Mouse (Mus musculus): Measurements from ENCODE around the gene Rab4b. TPM values are rescaled to one million over a fixed set of nuclear protein-coding genes. Genes with fewer than 3 reads are reported as not detected.

Gene Rab4b
- polyA plus RNA-seq, 1 experiment, result 46.6 TPM

DNA sequence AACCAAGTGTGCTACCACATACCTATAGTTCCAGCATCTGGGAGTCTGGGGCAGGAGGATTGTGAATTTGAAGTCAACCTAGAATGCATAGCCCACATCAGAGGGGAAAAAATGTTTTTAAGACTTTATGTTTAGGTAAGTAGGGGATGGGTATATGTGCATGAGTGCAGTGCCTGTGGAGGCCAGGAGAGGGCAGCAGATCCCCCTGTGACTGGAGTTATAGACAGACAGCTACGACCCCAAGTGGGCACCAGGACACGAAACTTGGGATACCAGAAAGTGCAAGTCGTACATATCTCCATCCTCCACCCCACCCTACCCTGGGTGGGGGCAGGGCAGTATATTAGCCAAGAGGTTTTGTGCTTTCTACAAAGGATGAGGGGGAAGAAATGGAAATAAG, 6.3 kb upstream of the Rab4b start:
- no peak for TF ChIP-seq MYOG (IDR thresholded peaks at IDR 0.05; ENCODE audit: control insufficient read depth, extremely low read depth, insufficient read length)
- TF ChIP-seq MAX (IDR thresholded peaks at IDR 0.05), result no peak
- TF ChIP-seq FOSL1 (IDR thresholded peaks at IDR 0.05; ENCODE audit: insufficient read depth, low read length, poor library complexity, severe bottlenecking), result no peak
- no peak for TF ChIP-seq MYOD1 (IDR thresholded peaks at IDR 0.05; ENCODE audit: control insufficient read depth, insufficient read length, low read depth)
- no peak for TF ChIP-seq CEBPB (IDR thresholded peaks at IDR 0.05; ENCODE audit: low read depth)
- no peak for TF ChIP-seq CTCF (IDR thresholded peaks at IDR 0.05; ENCODE audit: control insufficient read depth, insufficient read depth, insufficient read length)
- TF ChIP-seq USF1 (IDR thresholded peaks at IDR 0.05; ENCODE audit: low read depth), result no peak
- no peak overlapping the region for H3ac ChIP-seq (ENCODE audit: control insufficient read depth, insufficient read length, low read depth)
- H3K36me3 ChIP-seq (ENCODE audit: control insufficient read depth, insufficient read depth), result peaks cover 51% of the 10 kb centered on the region
- H3K4me3 ChIP-seq (ENCODE audit: insufficient read depth, poor library complexity, severe bottlenecking), result no peak overlapping the region
- peaks cover 2% of the 10 kb centered on the region for H3K79me3 ChIP-seq (ENCODE audit: low read depth)
- H3K79me2 ChIP-seq (ENCODE audit: control insufficient read depth, insufficient read depth), result peaks cover 7% of the 10 kb centered on the region
- H3K27me3 ChIP-seq (ENCODE audit: control insufficient read depth, insufficient read depth, insufficient read length), result no peaks in the 10 kb centered on the region

DNA sequence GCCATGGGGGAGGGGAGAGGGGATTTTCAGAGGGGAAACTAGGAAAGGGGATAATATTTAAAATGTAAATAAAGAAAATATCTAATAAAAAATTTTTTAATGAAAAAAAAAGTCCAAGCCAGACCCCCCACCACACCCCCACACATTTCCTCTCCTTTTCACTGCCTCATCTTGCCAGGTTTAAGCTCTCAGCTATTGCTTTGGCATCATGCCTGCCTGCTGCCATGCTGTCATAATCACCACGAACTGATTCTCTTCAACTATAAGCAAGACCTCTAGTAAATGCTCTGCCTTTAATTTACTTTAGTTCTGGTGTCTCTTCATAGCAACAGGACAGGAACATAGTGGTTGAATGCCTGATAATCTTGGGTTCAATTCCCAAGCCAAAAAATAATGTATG, 3.8 kb upstream of the Rab4b start:
- Histone ChIP-seq H3K36me3 (ENCODE audit: control insufficient read depth, insufficient read depth) (peaks cover 31% of the 10 kb centered on the region), H3K27me3 (ENCODE audit: control insufficient read depth, insufficient read depth, insufficient read length) (no peaks in the 10 kb centered on the region), H3ac (ENCODE audit: control insufficient read depth, insufficient read length, low read depth) (no peak overlapping the region), H3K79me3 (ENCODE audit: low read depth) (no peaks in the 10 kb centered on the region), H3K4me3 (ENCODE audit: insufficient read depth, poor library complexity, severe bottlenecking) (no peak overlapping the region), H3K79me2 (ENCODE audit: control insufficient read depth, insufficient read depth) (no peaks in the 10 kb centered on the region)
- TF ChIP-seq MYOG (IDR thresholded peaks at IDR 0.05; ENCODE audit: control insufficient read depth, extremely low read depth, insufficient read length) (no peak), MYOD1 (IDR thresholded peaks at IDR 0.05; ENCODE audit: control insufficient read depth, insufficient read length, low read depth) (no peak), CTCF (IDR thresholded peaks at IDR 0.05; ENCODE audit: control insufficient read depth, insufficient read depth, insufficient read length) (no peak), MAX (IDR thresholded peaks at IDR 0.05) (no peak), FOSL1 (IDR thresholded peaks at IDR 0.05; ENCODE audit: insufficient read depth, low read length, poor library complexity, severe bottlenecking) (no peak), USF1 (IDR thresholded peaks at IDR 0.05; ENCODE audit: low read depth) (no peak), CEBPB (IDR thresholded peaks at IDR 0.05; ENCODE audit: low read depth) (no peak)

DNA sequence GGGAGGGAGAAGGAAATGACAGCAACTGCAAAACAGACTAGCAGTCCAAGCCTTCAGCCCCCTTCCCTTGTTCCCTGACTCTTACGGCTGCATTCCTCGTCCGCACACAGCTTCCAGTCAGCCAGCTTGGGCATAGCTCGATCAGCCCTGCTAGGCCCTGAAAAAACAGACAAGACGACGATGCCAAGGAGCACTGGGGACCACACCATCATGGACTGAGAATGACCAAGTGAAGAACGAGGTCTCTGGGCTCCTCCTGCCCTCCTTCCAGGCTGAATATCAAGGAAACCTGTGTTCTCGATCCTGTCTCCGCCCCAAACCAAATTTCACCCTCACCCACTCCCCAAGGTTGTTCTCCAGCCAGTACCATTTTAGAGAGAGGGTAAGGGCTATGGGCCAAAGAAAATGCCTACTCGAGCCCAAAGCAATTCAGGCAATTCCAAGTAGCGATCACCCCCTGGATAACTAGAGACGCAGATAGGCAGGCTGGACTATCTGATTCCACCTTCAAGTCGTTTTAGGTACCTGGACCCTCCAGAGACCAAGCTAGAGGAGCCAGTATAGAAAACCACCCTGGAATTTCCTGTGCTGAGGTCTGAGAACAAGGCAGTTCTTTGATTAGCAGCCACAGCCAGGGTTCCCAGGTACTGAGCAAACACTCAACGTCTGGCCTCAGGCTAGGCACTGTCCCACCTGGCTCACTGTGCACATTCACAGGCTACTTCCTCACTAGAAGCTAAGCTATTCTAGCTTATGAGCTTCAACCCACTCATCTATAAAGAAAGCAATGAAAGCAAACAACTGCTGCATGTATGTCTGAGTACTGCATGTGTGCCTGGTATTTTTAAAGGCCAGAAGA, 2.4 kb upstream of the Rab4b start, which contains the start of the genes Gm21983 and Mia:
TSS of gene Gm21983 (minus strand) at position 250 of the 859 bp plus-strand sequence.
TSS of gene Mia (minus strand) at position 321 of the 859 bp plus-strand sequence.
- Histone ChIP-seq H3K79me3 (ENCODE audit: low read depth) (no peaks in the 10 kb centered on the region), H3K4me3 (ENCODE audit: insufficient read depth, poor library complexity, severe bottlenecking) (no peak within 1 kb of the TSS), H3K27me3 (ENCODE audit: control insufficient read depth, insufficient read depth, insufficient read length) (no peaks in the 10 kb centered on the region), H3ac (ENCODE audit: control insufficient read depth, insufficient read length, low read depth) (no peak within 1 kb of the TSS), H3K36me3 (ENCODE audit: control insufficient read depth, insufficient read depth) (peaks cover 19% of the 10 kb centered on the region), H3K79me2 (ENCODE audit: control insufficient read depth, insufficient read depth) (no peaks in the 10 kb centered on the region)
- TF ChIP-seq FOSL1 (IDR thresholded peaks at IDR 0.05; ENCODE audit: insufficient read depth, low read length, poor library complexity, severe bottlenecking) (no peak), CTCF (IDR thresholded peaks at IDR 0.05; ENCODE audit: control insufficient read depth, insufficient read depth, insufficient read length) (no peak)

DNA sequence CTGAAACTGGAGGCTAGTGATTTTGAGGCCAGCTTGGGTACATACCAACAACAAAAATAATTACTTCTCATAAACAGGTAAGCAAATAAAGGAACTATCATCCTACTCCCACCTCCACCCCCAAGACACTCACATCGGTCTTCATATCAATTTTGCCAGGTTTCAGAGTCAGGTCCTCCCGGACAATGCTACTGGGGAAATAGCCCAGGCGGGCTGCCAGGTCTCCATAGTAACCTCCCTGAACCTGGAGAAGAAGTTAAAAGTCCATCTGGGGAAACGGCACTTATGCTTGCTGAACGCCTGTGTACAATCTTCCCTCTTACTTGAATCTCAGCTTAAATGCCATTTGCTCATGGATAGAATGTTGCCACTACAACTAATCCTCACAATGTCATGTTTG, 1.3 kb upstream of the Rab4b start:
- H3K4me3 ChIP-seq (ENCODE audit: insufficient read depth, poor library complexity, severe bottlenecking), result no peak overlapping the region
- H3K79me3 ChIP-seq (ENCODE audit: low read depth), result no peaks in the 10 kb centered on the region

DNA sequence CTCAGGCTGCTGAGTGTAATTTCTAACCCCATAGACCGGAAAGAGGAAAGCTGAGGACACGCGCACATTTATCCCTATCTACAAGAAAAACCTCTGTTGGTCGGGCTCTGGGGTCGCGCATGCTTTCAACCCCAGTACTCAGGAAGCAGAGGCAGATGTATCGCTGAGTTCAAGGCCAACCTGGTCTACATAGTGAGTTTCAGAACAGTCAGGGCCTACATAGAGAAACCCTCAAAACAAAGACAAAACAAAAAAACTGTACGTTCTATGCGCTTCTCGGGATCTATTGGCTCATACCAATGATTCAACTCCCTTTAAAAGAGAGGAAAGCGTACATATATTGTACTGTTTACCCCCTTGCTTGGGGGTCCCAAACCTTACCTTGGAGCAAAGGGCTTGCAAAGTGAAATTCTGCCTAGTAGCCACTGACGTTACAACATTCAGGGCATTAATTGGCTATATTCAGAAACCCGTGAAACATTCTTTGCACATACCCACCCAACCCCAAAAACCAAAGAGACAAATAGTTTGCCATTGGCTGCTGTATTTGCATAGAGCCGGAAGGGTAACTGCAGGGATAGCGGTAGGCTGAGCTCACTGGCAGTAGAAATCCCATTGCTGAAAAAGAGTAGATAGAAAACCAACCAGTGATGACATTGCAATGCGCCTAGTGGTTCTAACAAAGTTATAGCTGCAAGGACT, 672 bp upstream of the Rab4b start:
- Histone ChIP-seq H3K79me3 (ENCODE audit: low read depth) (no peaks in the 10 kb centered on the region), H3K36me3 (ENCODE audit: control insufficient read depth, insufficient read depth) (peaks cover 4% of the 10 kb centered on the region), H3K27me3 (ENCODE audit: control insufficient read depth, insufficient read depth, insufficient read length) (no peaks in the 10 kb centered on the region), H3K79me2 (ENCODE audit: control insufficient read depth, insufficient read depth) (no peaks in the 10 kb centered on the region), H3ac (ENCODE audit: control insufficient read depth, insufficient read length, low read depth) (no peak overlapping the region), H3K4me3 (ENCODE audit: insufficient read depth, poor library complexity, severe bottlenecking) (no peak overlapping the region)
- no peak for TF ChIP-seq FOSL1 (IDR thresholded peaks at IDR 0.05; ENCODE audit: insufficient read depth, low read length, poor library complexity, severe bottlenecking)
- no peak for TF ChIP-seq USF1 (IDR thresholded peaks at IDR 0.05; ENCODE audit: low read depth)
- no peak for TF ChIP-seq MYOG (IDR thresholded peaks at IDR 0.05; ENCODE audit: control insufficient read depth, extremely low read depth, insufficient read length)
- TF ChIP-seq CTCF (IDR thresholded peaks at IDR 0.05; ENCODE audit: control insufficient read depth, insufficient read depth, insufficient read length), result no peak
- no peak for TF ChIP-seq CEBPB (IDR thresholded peaks at IDR 0.05; ENCODE audit: low read depth)
- TF ChIP-seq MYOD1 (IDR thresholded peaks at IDR 0.05; ENCODE audit: control insufficient read depth, insufficient read length, low read depth), result no peak
- TF ChIP-seq MAX (IDR thresholded peaks at IDR 0.05), result no peak

More for the DNA sequence above, 1.3 kb upstream of the Rab4b start:
- Histone ChIP-seq H3K79me2 (ENCODE audit: control insufficient read depth, insufficient read depth) (no peaks in the 10 kb centered on the region), H3ac (ENCODE audit: control insufficient read depth, insufficient read length, low read depth) (no peak overlapping the region), H3K27me3 (ENCODE audit: control insufficient read depth, insufficient read depth, insufficient read length) (no peaks in the 10 kb centered on the region), H3K36me3 (ENCODE audit: control insufficient read depth, insufficient read depth) (peaks cover 11% of the 10 kb centered on the region)
- TF ChIP-seq USF1 (IDR thresholded peaks at IDR 0.05; ENCODE audit: low read depth) (no peak), FOSL1 (IDR thresholded peaks at IDR 0.05; ENCODE audit: insufficient read depth, low read length, poor library complexity, severe bottlenecking) (no peak), MYOD1 (IDR thresholded peaks at IDR 0.05; ENCODE audit: control insufficient read depth, insufficient read length, low read depth) (no peak), MYOG (IDR thresholded peaks at IDR 0.05; ENCODE audit: control insufficient read depth, extremely low read depth, insufficient read length) (no peak), CEBPB (IDR thresholded peaks at IDR 0.05; ENCODE audit: low read depth) (no peak), MAX (IDR thresholded peaks at IDR 0.05) (no peak), CTCF (IDR thresholded peaks at IDR 0.05; ENCODE audit: control insufficient read depth, insufficient read depth, insufficient read length) (no peak)
